In the genomic region with DNA sequence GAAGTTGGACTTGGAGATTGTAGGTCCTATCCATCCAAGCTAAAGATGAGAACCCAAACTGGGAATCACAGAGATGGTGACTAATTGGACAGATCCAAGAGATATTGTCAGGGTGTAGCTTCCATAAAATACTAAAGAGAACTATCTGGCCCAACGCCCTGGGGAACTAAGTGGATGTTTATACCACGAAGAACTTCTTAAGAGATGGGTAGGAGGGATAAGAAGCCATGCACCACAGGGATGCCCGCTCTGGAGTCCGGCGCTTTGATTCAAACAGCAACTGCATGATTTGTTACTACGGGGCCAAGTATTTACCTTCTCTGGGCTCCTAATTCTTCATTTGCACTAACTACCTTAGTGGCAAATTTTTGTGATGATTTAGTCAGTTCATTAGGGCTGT, we compare ENCODE assay signal across 8 mouse cellular contexts. TPM values are rescaled to one million over a fixed set of nuclear protein-coding genes. Genes with fewer than 3 reads are reported as not detected.
A peak's percentile ranks its signal among the peaks of the same experiment; 100 is the strongest.
DNase-seq lines count a peak whose midpoint lies in the region; ATAC-seq lines count a peak whose summit lies in the region.

No protein-coding gene starts in this region.

- H3K4me1 ChIP-seq in heart, embryonic 11.5 days (ENCODE audit: control insufficient read depth, insufficient read depth, low read length): no peaks in the 10 kb centered on the region; the same call in 1 of the 2 replicates
- H3K4me1 ChIP-seq in liver, embryonic 16.5 days (ENCODE audit: control insufficient read depth, low read depth, low read length): peaks cover 13% of the 10 kb centered on the region

- ATAC-seq in heart, embryonic 11.5 days (replicated peaks; ENCODE audit: insufficient number of reproducible peaks, low FRiP score, low TSS enrichment): no peak
- peak; percentile 1; the same call in 1 of the 2 replicates for ATAC-seq in granulocyte monocyte progenitor cell, adult 5-6 weeks (replicated peaks; ENCODE audit: poor library complexity, severe bottlenecking)
- ATAC-seq in liver, embryonic 16.5 days (ENCODE audit: low read depth): 0 out of 2 replicates have a peak, but pooled peaks have one; percentile 2

- H3K27me3 ChIP-seq in heart, embryonic 11.5 days (ENCODE audit: control insufficient read depth, insufficient read depth, low read length): no peaks in the 10 kb centered on the region
- no peaks in the 10 kb centered on the region for H3K27me3 ChIP-seq in liver, embryonic 16.5 days (ENCODE audit: control insufficient read depth, insufficient read depth, low read depth, low read length)

- H3K4me2 ChIP-seq in heart, embryonic 11.5 days: peak overlapping the region; percentile 64
- peak overlapping the region; percentile 94 for H3K4me2 ChIP-seq in liver, embryonic 16.5 days (ENCODE audit: low read depth, low read length)

- no peak for DNase-seq in heart, postnatal 25 days (ENCODE audit: low spot score)
- peak; percentile 32 for DNase-seq in MN1 (ENCODE audit: low spot score)
- DNase-seq in embryo, embryonic 9.5 days (ENCODE audit: extremely low spot score): no peak
- DNase-seq in right cerebral cortex, postnatal 25 days: no peak
- DNase-seq in adrenal gland, adult (ENCODE audit: inconsistent age in 2 of 2, low spot score in 1 of 2): no peak

- H3K4me3 ChIP-seq in heart, embryonic 11.5 days (ENCODE audit: low read depth, low read length): peak overlapping the region; percentile 57
- peak overlapping the region; percentile 80 for H3K4me3 ChIP-seq in liver, embryonic 16.5 days (ENCODE audit: low read depth, low read length)

- no peaks in the 10 kb centered on the region for H3K36me3 ChIP-seq in heart, embryonic 11.5 days (ENCODE audit: control insufficient read depth, insufficient read depth, low read length)
- H3K36me3 ChIP-seq in liver, embryonic 16.5 days (ENCODE audit: control insufficient read depth, insufficient read depth): no peaks in the 10 kb centered on the region

- intact Hi-C loops in heart, postnatal 25 days (cut with DNase I): no loop called here

- 7% methylated on average over 6 of the region's 6 CpGs for WGBS in heart, embryonic 11.5 days (ENCODE audit: insufficient replicate concordance)
- WGBS in liver, embryonic 16.5 days (ENCODE audit: insufficient replicate concordance): 21% methylated on average over 6 of the region's 6 CpGs

- no peak overlapping the region for H3K27ac ChIP-seq in heart, embryonic 11.5 days (ENCODE audit: low read depth, low read length)
- no peak overlapping the region; the same call in 1 of the 2 replicates for H3K27ac ChIP-seq in liver, embryonic 16.5 days (ENCODE audit: low read length)

- H3K9ac ChIP-seq in heart, embryonic 11.5 days (ENCODE audit: low read depth, low read length): peak overlapping the region; percentile 74
- peak overlapping the region; percentile 78 for H3K9ac ChIP-seq in liver, embryonic 16.5 days (ENCODE audit: low read depth, low read length)

- H3K9me3 ChIP-seq in heart, embryonic 11.5 days (replicated peaks; ENCODE audit: control insufficient read depth, low read length): no peaks in the 10 kb centered on the region
- H3K9me3 ChIP-seq in liver, embryonic 16.5 days (replicated peaks; ENCODE audit: control insufficient read depth, low read length): no peaks in the 10 kb centered on the region

RNA-seq across cellular contexts. Expression of a gene that starts 0.6 kb away (rescaled TPM):
- polyA plus RNA-seq in heart, embryonic 11.5 days (2014; fragmentation: Nextera tagmentation; extraction: Ambion mirVana): 9.4 and 10.2 TPM in 2 replicates
- total RNA-seq in heart, postnatal 25 days (2021): 1 to 10 TPM; 5.2 to 6.2 TPM
- 2.9 and 5.4 TPM in 2 replicates for total RNA-seq in granulocyte monocyte progenitor cell, adult 5-6 weeks (2014; fragmentation: Nextera tagmentation)
- 4.3 and 5.0 TPM in 2 replicates for total RNA-seq in granulocyte monocyte progenitor cell, adult 5-6 weeks (2017)
- polyA plus RNA-seq in liver, embryonic 16.5 days (2015; fragmentation: Nextera tagmentation; extraction: Ambion mirVana): 8.8 and 9.8 TPM in 2 replicates

RNA-seq across cellular contexts. Expression of a gene that starts 40.7 kb away (rescaled TPM):
- polyA plus RNA-seq in heart, embryonic 11.5 days (2014; fragmentation: Nextera tagmentation; extraction: Ambion mirVana): 205 and 212 TPM in 2 replicates
- total RNA-seq in heart, postnatal 25 days (2021): 1 to 10 TPM; 1.3 to 1.6 TPM
- 72.6 and 87.7 TPM in 2 replicates for total RNA-seq in granulocyte monocyte progenitor cell, adult 5-6 weeks (2014; fragmentation: Nextera tagmentation)
- total RNA-seq in granulocyte monocyte progenitor cell, adult 5-6 weeks (2017): 189 and 192 TPM in 2 replicates
- polyA plus RNA-seq in liver, embryonic 16.5 days (2015; fragmentation: Nextera tagmentation; extraction: Ambion mirVana): 220 and 228 TPM in 2 replicates

Comparison
In these comparisons a context has a peak if more than half of its experiments do, and no peak if none do; other contexts are left out.
1. RNA of a gene that starts 40.7 kb away (total RNA-seq): 72.6 to 192 TPM in granulocyte monocyte progenitor cell, adult 5-6 weeks; 1.3 to 1.6 TPM in heart, postnatal 25 days; every median in the first group is over 10 times any median in the second.